Mouse (Mus musculus) adipocyte (in vitro differentiated cells): ENCODE results near the gene Babam1.

ENCODE experiments used
- DNase-seq: peaks from one replicate; pipeline ENCODE4 v3.0.0-alpha.2; 2016; ENCODE audit warnings: low spot score

The Babam1 gene

GRCm38 (mm10) chr8:71381421-71381970, 15.2 kb upstream of the Babam1 start, which contains the start of gene Nr2f6:
TSS of gene Nr2f6 (minus strand) at chr8:71381960.
- DNase-seq, result peak; percentile 71

GRCm38 (mm10) chr8:71381971-71382961, 14.4 kb upstream of the Babam1 start:
- DNase-seq, result peak; percentile 83

- no peak for DNase-seq
Measured at GRCm38 (mm10) chr8:71383396-71383795, 13.3 kb upstream of the Babam1 start.

- DNase-seq, result no peak
Measured at GRCm38 (mm10) chr8:71383860-71384259, 12.8 kb upstream of the Babam1 start.

- no peak for DNase-seq
Measured at GRCm38 (mm10) chr8:71385212-71385835, 11.3 kb upstream of the Babam1 start.

GRCm38 (mm10) chr8:71388267-71388666, 8.4 kb upstream of the Babam1 start:
- no peak for DNase-seq

GRCm38 (mm10) chr8:71391696-71392095, 5.0 kb upstream of the Babam1 start:
- no peak for DNase-seq

- DNase-seq, result no peak
Measured at GRCm38 (mm10) chr8:71392391-71392790, 4.3 kb upstream of the Babam1 start.

GRCm38 (mm10) chr8:71392871-71393270, 3.8 kb upstream of the Babam1 start:
- no peak for DNase-seq

GRCm38 (mm10) chr8:71394481-71394880, 2.2 kb upstream of the Babam1 start:
- no peak for DNase-seq

GRCm38 (mm10) chr8:71395071-71395470, 1.6 kb upstream of the Babam1 start:
- no peak for DNase-seq

- no peak for DNase-seq
Measured at GRCm38 (mm10) chr8:71395629-71396028, 1.0 kb upstream of the Babam1 start, which contains the start of gene Ushbp1. TSS of gene Ushbp1 (minus strand) at chr8:71395802.

- no peak for DNase-seq
Measured at GRCm38 (mm10) chr8:71397701-71398100, 1.0 kb downstream of the Babam1 start.

GRCm38 (mm10) chr8:71400826-71401225, 4.2 kb downstream of the Babam1 start:
- no peak for DNase-seq

GRCm38 (mm10) chr8:71401454-71401853, 4.8 kb downstream of the Babam1 start:
- no peak for DNase-seq

- no peak for DNase-seq
Measured at GRCm38 (mm10) chr8:71402446-71402964, 5.8 kb downstream of the Babam1 start.

- no peak for DNase-seq
Measured at GRCm38 (mm10) chr8:71403107-71403885, 6.6 kb downstream of the Babam1 start.

- DNase-seq, result no peak
Measured at GRCm38 (mm10) chr8:71404011-71404410, 7.3 kb downstream of the Babam1 start.

- DNase-seq, result peak; percentile 47
Measured at GRCm38 (mm10) chr8:71404951-71405351, 8.3 kb downstream of the Babam1 start.

GRCm38 (mm10) chr8:71405401-71406098, 8.9 kb downstream of the Babam1 start, which contains the start of gene Ankle1:
TSS of gene Ankle1 (plus strand) at chr8:71406010.
- DNase-seq, result peak; percentile 92
